Mouse (Mus musculus) activated CD4-positive, CD25-positive, alpha-beta regulatory T cell, adult 4 months (primary cell): Measurements from ENCODE around the gene Tedc1. TPM values are rescaled to one million over a fixed set of nuclear protein-coding genes. Genes with fewer than 3 reads are reported as not detected.

Experiments used
- ATAC-seq: one replicate; pipeline ENCODE4 v1.8.0; 2017
- polyA plus RNA-seq, 2 experiments: library from polyadenylated mRNA; unstranded; fragments of 100-300 nt; shearing (Covaris generic); gene quantifications; one replicate each; pipeline ENCODE4 v1.2.1; 2017

Gene Tedc1
- polyA plus RNA-seq, 2 experiments from 2014 or later, result 3.5 to 5.0 TPM

GRCm38 (mm10) chr12:113205251-113205942 lies 49.2 kb downstream of the Tedc1 start:
- no peak for ATAC-seq

- ATAC-seq, result no peak
Measured at GRCm38 (mm10) chr12:113207737-113208136, 51.5 kb downstream of the Tedc1 start.

- ATAC-seq, result no peak
Measured at GRCm38 (mm10) chr12:113210586-113211378, 54.6 kb downstream of the Tedc1 start.

GRCm38 (mm10) chr12:113211772-113212171 lies 55.6 kb downstream of the Tedc1 start:
- no peak for ATAC-seq

GRCm38 (mm10) chr12:113212326-113212924 lies 56.2 kb downstream of the Tedc1 start:
- no peak for ATAC-seq

- no peak for ATAC-seq
Measured at GRCm38 (mm10) chr12:113213226-113213625, 57.0 kb downstream of the Tedc1 start.

GRCm38 (mm10) chr12:113214072-113214808 lies 58.0 kb downstream of the Tedc1 start:
- ATAC-seq, result no peak

GRCm38 (mm10) chr12:113214972-113215666 lies 58.9 kb downstream of the Tedc1 start:
- ATAC-seq, result no peak

Other genes with a start within 250 kb of the Tedc1 start
- gene Jag2, start 226.6 kb upstream of the Tedc1 start, polyA plus RNA-seq, result under 1 TPM in 1 of 2 experiments, not detected in 1; 0.74 TPM
- gene Nudt14, start 214.3 kb upstream of the Tedc1 start, polyA plus RNA-seq, result 10 to 100 TPM; 39.0 to 46.2 TPM
- gene Btbd6, start 179.9 kb upstream of the Tedc1 start, polyA plus RNA-seq, result 1 to 10 TPM; 8.3 to 8.9 TPM
- 10 to 100 TPM; 24.7 to 25.0 TPM for gene Brf1, start 155.7 kb upstream of the Tedc1 start, polyA plus RNA-seq
- gene Pacs2, start 141.9 kb upstream of the Tedc1 start, polyA plus RNA-seq, result 1 to 10 TPM; 5.4 to 6.6 TPM
- under 1 TPM in 1 of 2 experiments, not detected in 1; 0.29 TPM for gene Tex22, start 81.9 kb upstream of the Tedc1 start, polyA plus RNA-seq
- gene Mta1, start 58.1 kb upstream of the Tedc1 start, polyA plus RNA-seq, result 10 to 100 TPM; 12.9 to 16.0 TPM
- 1 to 10 TPM; 4.5 to 5.6 TPM for gene Crip2, start 16.2 kb upstream of the Tedc1 start, polyA plus RNA-seq
- 1,000 to 10,000 TPM; 1,240 to 2,098 TPM for gene Crip1, start 10.1 kb upstream of the Tedc1 start, polyA plus RNA-seq
- not detected for gene Tmem121, start 29.5 kb downstream of the Tedc1 start, polyA plus RNA-seq